Mouse (Mus musculus): ENCODE measurements around the gene Acbd5. TPM values are rescaled to one million over a fixed set of nuclear protein-coding genes. Genes with fewer than 3 reads are reported as not detected.

The Acbd5 gene
- polyA plus RNA-seq, 1 experiment from 2014 or later, result 31.1 TPM

DNA sequence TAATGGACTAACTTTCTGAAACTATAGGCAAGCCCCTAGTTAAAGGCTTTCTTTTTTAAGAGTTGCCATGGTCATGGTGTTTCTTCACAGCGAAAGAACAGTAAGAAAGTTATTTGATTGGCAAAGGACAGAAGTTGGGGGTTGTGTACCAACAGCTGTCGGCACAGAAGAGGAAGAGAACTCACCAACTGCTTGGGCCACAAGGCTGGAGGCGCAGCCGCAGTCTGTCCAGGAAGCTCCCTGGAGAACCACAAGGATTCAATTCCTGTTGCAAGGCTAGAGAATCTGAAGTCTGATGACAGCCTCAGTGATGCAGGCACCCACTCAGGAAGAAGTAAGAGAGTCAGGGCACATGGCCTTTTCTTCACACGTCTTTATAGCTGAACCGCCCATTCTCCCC is 15.4 kb upstream of the Acbd5 start:
- ATAC-seq (replicated peaks; ENCODE audit: low FRiP score, low read depth), result no peak
- no peaks in the 10 kb centered on the region for H3K9me3 ChIP-seq (replicated peaks; ENCODE audit: low read length)
- no peaks in the 10 kb centered on the region for H3K4me1 ChIP-seq (replicated peaks; ENCODE audit: insufficient read depth, low read length)
- no peaks in the 10 kb centered on the region for H3K27me3 ChIP-seq (ENCODE audit: insufficient read depth, low read length)
- WGBS, result 83% methylated on average over 6 of the region's 6 CpGs
- H3K36me3 ChIP-seq (ENCODE audit: insufficient read depth, low read length), result no peaks in the 10 kb centered on the region
- H3K4me2 ChIP-seq (ENCODE audit: low read length), result no peak overlapping the region
- no peak for TF ChIP-seq CTCF (IDR thresholded peaks at IDR 0.05; ENCODE audit: low read depth)
- H3K4me3 ChIP-seq (replicated peaks; ENCODE audit: low read depth, low read length), result no peak overlapping the region
- H3K27ac ChIP-seq, result no peak overlapping the region
- DNase-seq (ENCODE audit: low spot score), result no peak
- no peak overlapping the region for H3K9ac ChIP-seq (ENCODE audit: low read depth, low read length)

DNA sequence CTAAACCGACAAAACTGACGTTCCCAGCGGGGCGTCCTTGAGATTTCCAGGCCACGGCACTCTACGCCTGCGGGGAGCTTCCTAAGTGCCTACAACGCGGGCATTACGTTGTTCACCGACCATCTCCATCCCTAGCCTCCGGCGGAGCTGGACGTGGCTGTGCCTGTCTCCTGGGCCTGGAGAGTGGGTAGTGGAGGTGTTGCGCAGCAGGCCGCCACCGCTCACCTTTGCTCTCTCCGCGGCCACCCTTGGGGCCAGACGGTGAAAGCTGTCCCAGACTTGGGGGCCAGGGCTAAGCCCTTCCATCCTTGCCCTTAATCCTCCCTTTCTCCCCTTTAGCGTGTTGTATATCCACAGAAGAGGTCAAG is 387 bp downstream of the Acbd5 start:
- peak overlapping the region; percentile 64 for H3K4me3 ChIP-seq (replicated peaks; ENCODE audit: low read depth, low read length)
- no peak for TF ChIP-seq CTCF (IDR thresholded peaks at IDR 0.05; ENCODE audit: low read depth)
- no peaks in the 10 kb centered on the region; the same call in 1 of the 2 replicates for H3K4me1 ChIP-seq (replicated peaks; ENCODE audit: insufficient read depth, low read length)
- 0 out of 2 replicates have a peak, but pooled peaks cover under 1% of the 10 kb centered on the region for H3K36me3 ChIP-seq (ENCODE audit: insufficient read depth, low read length)
- WGBS, result 2% methylated on average over 21 of the region's 21 CpGs
- peak; percentile 65 for ATAC-seq (replicated peaks; ENCODE audit: low FRiP score, low read depth)
- no peak for DNase-seq (ENCODE audit: low spot score)
- peak overlapping the region; percentile 75 for H3K9ac ChIP-seq (ENCODE audit: low read depth, low read length)
- H3K9me3 ChIP-seq (replicated peaks; ENCODE audit: low read length), result no peaks in the 10 kb centered on the region
- peak overlapping the region; percentile 97 for H3K4me2 ChIP-seq (ENCODE audit: low read length)
- H3K27me3 ChIP-seq (ENCODE audit: insufficient read depth, low read length), result no peaks in the 10 kb centered on the region
- peak overlapping the region; percentile 98 for H3K27ac ChIP-seq

DNA sequence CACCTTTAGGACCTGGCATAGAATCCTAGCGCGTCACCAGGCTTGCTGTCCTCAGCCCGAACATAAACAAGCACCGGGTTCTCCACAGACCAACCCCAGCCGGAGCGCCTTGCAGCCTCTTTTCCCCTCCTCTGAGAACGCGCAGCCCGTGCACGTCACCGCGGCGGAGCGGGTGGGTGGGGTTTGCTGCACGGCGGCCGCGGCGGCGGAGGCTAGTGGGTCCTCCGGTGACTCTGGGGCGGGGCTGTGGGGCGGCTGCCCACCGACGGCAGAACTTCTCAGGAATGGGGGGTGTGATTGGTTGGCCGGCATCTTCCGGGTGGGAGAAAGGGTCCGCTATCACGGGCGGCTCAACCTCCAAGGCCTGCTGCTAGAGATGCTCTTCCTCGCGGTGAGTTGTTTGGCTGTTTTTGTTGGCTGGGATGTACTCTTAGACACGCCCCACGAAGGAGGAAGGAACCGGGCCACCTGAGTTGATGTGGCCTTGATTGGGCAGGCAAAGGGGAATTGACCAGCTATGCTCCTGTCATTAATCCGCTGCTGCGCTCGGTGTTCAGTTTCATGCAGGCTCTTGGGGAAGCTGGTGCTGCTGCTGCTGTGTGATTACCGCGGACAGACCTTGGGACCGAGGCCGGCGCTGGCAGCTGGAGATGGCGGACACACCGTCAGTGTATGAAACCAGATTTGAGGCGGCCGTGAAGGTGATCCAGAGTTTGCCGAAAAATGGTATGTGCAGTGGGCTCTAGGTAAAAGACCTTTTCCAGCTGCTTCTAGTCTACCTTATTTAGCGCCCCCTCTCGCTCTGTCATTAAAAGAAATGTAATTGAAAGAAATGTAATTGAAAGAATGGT is 1.2 kb downstream of the Acbd5 start:
- DNase-seq (ENCODE audit: low spot score) (peak; percentile 94), ATAC-seq (replicated peaks; ENCODE audit: low FRiP score, low read depth) (peak; percentile 92)
- Histone ChIP-seq H3K4me2 (ENCODE audit: low read length) (peak overlapping the region; percentile 97), H3K9me3 (replicated peaks; ENCODE audit: low read length) (no peaks in the 10 kb centered on the region), H3K27ac (peak overlapping the region; percentile 98), H3K9ac (ENCODE audit: low read depth, low read length) (peak overlapping the region; percentile 75), H3K4me3 (replicated peaks; ENCODE audit: low read depth, low read length) (peak overlapping the region; percentile 64), H3K4me1 (replicated peaks; ENCODE audit: insufficient read depth, low read length) (no peaks in the 10 kb centered on the region; the same call in 1 of the 2 replicates), H3K36me3 (ENCODE audit: insufficient read depth, low read length) (0 out of 2 replicates have a peak, but pooled peaks cover 3% of the 10 kb centered on the region), H3K27me3 (ENCODE audit: insufficient read depth, low read length) (no peaks in the 10 kb centered on the region)
- TF ChIP-seq CTCF (IDR thresholded peaks at IDR 0.05; ENCODE audit: low read depth), result peak; percentile 44
- under 1% methylated on average over 50 of the region's 50 CpGs for WGBS

GRCm38 (mm10) chr2:23070491-23070890 is 2.5 kb downstream of the Acbd5 start:
- Histone ChIP-seq H3K9me3 (replicated peaks; ENCODE audit: low read length) (no peaks in the 10 kb centered on the region), H3K4me3 (replicated peaks; ENCODE audit: low read depth, low read length) (no peak overlapping the region), H3K36me3 (ENCODE audit: insufficient read depth, low read length) (0 out of 2 replicates have a peak, but pooled peaks cover 3% of the 10 kb centered on the region), H3K4me2 (ENCODE audit: low read length) (no peak overlapping the region), H3K9ac (ENCODE audit: low read depth, low read length) (no peak overlapping the region), H3K27me3 (ENCODE audit: insufficient read depth, low read length) (no peaks in the 10 kb centered on the region), H3K4me1 (replicated peaks; ENCODE audit: insufficient read depth, low read length) (no peaks in the 10 kb centered on the region; the same call in 1 of the 2 replicates), H3K27ac (no peak overlapping the region)
- no peak for DNase-seq (ENCODE audit: low spot score)
- TF ChIP-seq CTCF (IDR thresholded peaks at IDR 0.05; ENCODE audit: low read depth), result no peak
- 94% methylated on average over 2 of the region's 2 CpGs for WGBS
- no peak for ATAC-seq (replicated peaks; ENCODE audit: low FRiP score, low read depth)

- 88% methylated on average over 1 of the region's 1 CpGs for WGBS
- no peak for ATAC-seq (replicated peaks; ENCODE audit: low FRiP score, low read depth)
- H3K4me1 ChIP-seq (replicated peaks; ENCODE audit: insufficient read depth, low read length), result no peaks in the 10 kb centered on the region; the same call in 1 of the 2 replicates
- H3K27me3 ChIP-seq (ENCODE audit: insufficient read depth, low read length), result no peaks in the 10 kb centered on the region
- H3K36me3 ChIP-seq (ENCODE audit: insufficient read depth, low read length), result 0 out of 2 replicates have a peak, but pooled peaks cover 3% of the 10 kb centered on the region
- H3K27ac ChIP-seq, result no peak overlapping the region
- TF ChIP-seq CTCF (IDR thresholded peaks at IDR 0.05; ENCODE audit: low read depth), result no peak
- DNase-seq (ENCODE audit: low spot score), result no peak
- H3K9ac ChIP-seq (ENCODE audit: low read depth, low read length), result no peak overlapping the region
- no peak overlapping the region for H3K4me3 ChIP-seq (replicated peaks; ENCODE audit: low read depth, low read length)
- H3K9me3 ChIP-seq (replicated peaks; ENCODE audit: low read length), result no peaks in the 10 kb centered on the region
- H3K4me2 ChIP-seq (ENCODE audit: low read length), result no peak overlapping the region
Measured at GRCm38 (mm10) chr2:23071406-23071805, 3.4 kb downstream of the Acbd5 start.

DNA sequence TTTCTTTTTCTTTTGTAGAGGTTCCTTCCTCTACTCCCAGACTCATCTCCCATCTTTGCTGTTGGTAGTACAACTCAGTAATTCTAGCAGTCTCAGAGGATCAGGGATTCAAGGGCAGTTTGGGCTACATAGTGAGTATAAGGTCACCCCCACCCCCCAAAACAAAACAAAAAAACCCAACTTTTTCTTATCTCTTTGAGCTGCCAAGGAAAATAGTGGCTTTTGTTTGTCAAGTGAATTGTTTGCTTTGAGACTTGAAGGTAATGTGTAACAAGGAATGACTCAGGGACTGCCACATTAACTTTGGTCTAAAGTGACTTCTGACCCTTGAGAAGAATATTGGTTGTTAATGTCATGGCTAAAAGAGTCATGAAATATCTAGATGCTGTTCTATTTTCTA is 7.9 kb downstream of the Acbd5 start:
- TF ChIP-seq CTCF (IDR thresholded peaks at IDR 0.05; ENCODE audit: low read depth), result no peak
- Histone ChIP-seq H3K4me3 (replicated peaks; ENCODE audit: low read depth, low read length) (no peak overlapping the region), H3K36me3 (ENCODE audit: insufficient read depth, low read length) (peaks cover 8% of the 10 kb centered on the region), H3K27ac (no peak overlapping the region), H3K4me1 (replicated peaks; ENCODE audit: insufficient read depth, low read length) (no peaks in the 10 kb centered on the region), H3K4me2 (ENCODE audit: low read length) (no peak overlapping the region), H3K9ac (ENCODE audit: low read depth, low read length) (no peak overlapping the region), H3K9me3 (replicated peaks; ENCODE audit: low read length) (no peaks in the 10 kb centered on the region), H3K27me3 (ENCODE audit: insufficient read depth, low read length) (no peaks in the 10 kb centered on the region)
- ATAC-seq (replicated peaks; ENCODE audit: low FRiP score, low read depth) (no peak), DNase-seq (ENCODE audit: low spot score) (no peak)
